Mouse (Mus musculus) heart, adult 10 weeks (tissue): Measurements from ENCODE around the gene Guca1a. TPM values are rescaled to one million over a fixed set of nuclear protein-coding genes. Genes with fewer than 3 reads are reported as not detected.

ENCODE experiments used
- polyA plus RNA-seq: library from polyadenylated mRNA; stranded (reverse); fragments of 350-450 nt; fragmentation: Illumina TruSeq; extraction: RNeasy Lipid Tissue Mini Kit (QIAGEN cat#74804); gene quantifications from one replicate; pipeline ENCODE4 v1.2.3, GENCODE M21; 2014; ENCODE audit warnings: low read depth, low replicate concordance

Guca1a gene
- not detected for polyA plus RNA-seq

DNA sequence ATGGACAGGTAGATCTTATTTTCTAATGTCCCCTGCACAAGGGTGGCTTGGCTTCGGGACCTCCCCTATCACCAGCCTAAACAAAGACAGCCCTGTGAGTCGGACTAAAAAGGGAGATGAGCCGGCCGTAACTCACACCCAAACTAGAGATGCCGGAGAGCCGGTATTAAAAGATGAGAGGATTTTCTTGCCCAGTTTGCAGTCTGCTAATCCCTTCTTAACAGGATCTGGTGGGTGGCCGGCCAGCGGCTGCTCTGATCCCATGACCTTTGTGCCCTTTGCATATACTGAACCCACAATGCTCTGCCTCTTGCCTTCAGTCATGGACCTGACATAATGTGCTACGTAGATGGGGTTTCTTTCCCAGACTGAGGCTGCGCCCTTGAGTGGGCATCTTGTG, at the start of gene Guca1a:
Gene Guca1a (minus strand): TSS at position 134 of the 400 bp plus-strand sequence.

DNA sequence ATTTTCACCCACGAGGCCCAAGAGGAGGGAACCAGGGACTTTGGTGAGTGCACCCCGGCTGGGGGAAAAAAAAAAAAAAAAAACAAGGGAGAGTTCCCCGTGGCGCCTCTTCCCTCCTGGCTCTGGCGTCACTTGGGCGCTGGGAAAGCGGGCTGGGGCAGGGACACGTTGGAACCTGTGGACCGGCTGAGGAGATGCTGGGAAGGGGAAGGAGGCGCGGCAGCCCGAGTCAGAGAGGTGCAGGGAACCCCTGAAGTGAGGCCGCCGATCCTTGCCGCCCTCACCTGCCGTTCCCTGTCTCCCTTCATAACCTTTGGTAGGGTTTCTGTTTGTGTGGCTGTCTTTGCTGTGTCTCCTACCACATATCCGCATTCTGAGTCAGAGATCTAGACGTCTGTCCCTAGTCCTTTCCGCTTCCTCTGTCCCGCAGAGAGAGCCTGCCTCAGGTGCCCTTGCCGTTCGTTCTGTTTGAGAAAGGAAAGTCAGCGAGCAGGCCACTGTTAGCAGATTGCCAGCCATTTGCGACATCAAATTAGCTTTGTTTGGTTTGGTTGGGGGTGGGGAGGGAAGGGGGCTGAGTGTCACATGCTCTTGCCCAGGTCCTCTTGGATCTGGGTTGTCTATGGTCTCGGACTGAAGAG, 36.6 kb upstream of the Guca1a start, which contains the start of gene 1700001C19Rik:
Gene 1700001C19Rik (minus strand): TSS at position 470 of the 641 bp plus-strand sequence.

DNA sequence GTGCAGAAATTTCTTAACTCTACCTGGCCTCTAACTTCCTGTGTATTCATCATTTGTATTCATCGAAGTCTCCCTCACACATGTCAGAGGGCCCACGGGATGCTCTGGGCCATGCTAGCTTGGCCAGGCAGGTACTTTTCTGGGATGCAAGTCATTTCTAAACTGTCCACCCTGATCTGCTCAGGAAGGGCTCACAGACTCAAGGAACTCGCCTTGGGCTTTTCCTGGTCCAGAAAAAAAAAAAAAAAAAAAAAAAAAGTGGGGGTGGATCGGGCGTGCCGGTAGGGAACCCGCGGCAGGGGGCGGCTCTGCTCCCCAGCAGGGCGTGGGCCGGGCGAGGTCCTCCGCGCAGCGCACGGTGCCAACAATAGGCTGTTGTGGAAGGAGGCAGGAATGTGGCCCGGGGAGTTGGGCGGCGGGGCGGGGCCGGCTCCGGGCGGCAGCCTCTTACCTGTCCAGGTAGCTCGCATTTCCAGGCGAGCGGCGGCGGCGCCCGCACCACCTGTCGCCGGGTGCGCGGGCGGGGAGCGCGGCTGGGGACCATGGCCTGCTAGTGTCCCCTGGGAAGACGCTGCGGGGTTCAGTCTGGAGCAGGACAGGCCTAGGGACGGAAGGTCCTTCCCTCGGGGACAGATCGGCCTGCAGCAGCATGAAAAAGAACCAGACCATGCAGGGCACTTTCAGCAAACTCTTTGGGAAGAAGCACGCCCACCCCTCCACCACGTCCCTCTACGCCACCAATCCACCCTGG, 35.9 kb upstream of the Guca1a start, which contains the start of gene AI661453:
Gene AI661453 (plus strand): TSS at position 460 of the 751 bp plus-strand sequence.

DNA sequence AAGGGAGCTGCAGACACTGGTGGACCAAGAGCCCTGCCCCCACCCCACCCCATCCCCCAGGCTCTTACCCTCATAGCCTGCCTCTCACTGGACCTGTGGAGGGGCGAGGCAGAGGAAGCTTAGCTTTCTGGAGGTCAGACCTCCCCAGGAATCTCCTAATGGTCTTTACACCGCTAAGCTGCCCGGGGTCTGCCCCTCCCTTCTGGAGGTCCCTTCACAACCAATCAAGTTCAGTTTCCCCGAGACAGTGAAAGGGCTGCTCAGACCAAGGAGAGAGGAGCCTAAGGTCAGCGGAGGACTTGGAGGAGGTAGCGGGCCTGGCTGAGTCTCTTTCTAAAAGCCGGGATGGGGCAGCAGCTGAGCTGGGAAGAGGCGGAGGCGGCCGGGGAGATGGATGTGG, 15.2 kb downstream of the Guca1a start, which contains the start of gene Guca1b:
Gene Guca1b (plus strand): TSS at position 249 of the 400 bp plus-strand sequence.

DNA sequence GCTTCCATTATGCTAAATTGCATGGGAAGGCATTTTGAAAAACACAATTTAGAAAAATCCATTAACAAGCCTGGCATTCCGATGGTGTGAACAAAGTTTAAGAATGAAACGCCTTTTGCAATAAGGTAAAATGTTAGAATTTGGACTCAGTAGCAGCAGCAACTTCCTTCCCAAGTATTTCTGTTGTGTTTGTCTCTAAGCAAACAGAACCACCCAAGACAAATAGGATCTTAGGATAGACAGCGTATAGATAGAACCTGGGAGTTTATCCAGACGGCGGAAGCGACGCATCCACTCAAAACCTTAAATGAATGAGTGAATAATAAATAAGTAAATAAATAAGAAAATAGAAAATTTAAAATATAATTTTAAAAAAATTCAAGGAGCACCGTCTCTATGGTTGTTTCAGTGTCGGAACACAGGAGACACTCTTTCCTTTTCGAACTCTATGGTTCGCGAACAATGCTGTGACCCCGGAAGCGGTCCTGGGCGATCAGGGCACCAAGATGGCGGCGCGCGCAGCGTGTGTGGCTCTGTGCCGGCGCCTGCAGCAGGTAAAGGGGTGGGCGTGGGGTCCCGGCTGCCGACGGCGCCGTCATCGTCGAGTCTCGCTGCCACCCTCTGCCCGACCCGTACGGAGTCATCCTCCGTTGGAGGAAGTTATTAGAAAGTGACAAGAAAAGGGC, 31.8 kb downstream of the Guca1a start, which contains the start of gene Mrps10:
Gene Mrps10 (plus strand): TSS at position 487 of the 686 bp plus-strand sequence.

Other genes starting within 250 kb of the Guca1a start
- 36.1 TPM for gene Mrps10, start 31.7 kb downstream of the Guca1a start, polyA plus RNA-seq
- 2.0 TPM for gene Guca1b, start 15.2 kb downstream of the Guca1a start, polyA plus RNA-seq
- gene AI661453, start 36.0 kb upstream of the Guca1a start, polyA plus RNA-seq: 1.5 TPM
- gene 1700001C19Rik, start 36.8 kb upstream of the Guca1a start, polyA plus RNA-seq: not detected
- gene Taf8, start 101.7 kb upstream of the Guca1a start, polyA plus RNA-seq: 13.7 TPM
- gene Ccnd3, start 104.5 kb upstream of the Guca1a start, polyA plus RNA-seq: 62.7 TPM
- gene Bysl, start 210.9 kb upstream of the Guca1a start, polyA plus RNA-seq: 16.3 TPM
- 19.7 TPM for gene Med20, start 211.0 kb upstream of the Guca1a start, polyA plus RNA-seq
- 2.2 TPM for gene Gm20517, start 211.0 kb upstream of the Guca1a start, polyA plus RNA-seq
- gene Usp49, start 230.1 kb upstream of the Guca1a start, polyA plus RNA-seq: 2.6 TPM